Mouse (Mus musculus) gastrocnemius, adult 2 months (tissue): ENCODE data around the gene Tsnax. TPM values are rescaled to one million over a fixed set of nuclear protein-coding genes. Genes with fewer than 3 reads are reported as not detected.

Experiments used
- DNase-seq: peaks from one replicate; pipeline ENCODE4 v3.0.0; 2022
- H3K27ac ChIP-seq: fragments of 200-600 bp; 2 replicates; pipeline ENCODE4 v1.8.1; 2022; ENCODE audit warnings: mild to moderate bottlenecking
- H3K4me3 ChIP-seq: fragments of 200-600 bp; 2 replicates; pipeline ENCODE4 v1.8.1; 2022; ENCODE audit warnings: mild to moderate bottlenecking, moderate library complexity
- CTCF ChIP-seq: fragments of 200-600 bp; IDR thresholded peaks from 2 replicates; pipeline ENCODE4 v1.8.1; 2022; ENCODE audit warnings: antibody characterized with exemption, mild to moderate bottlenecking, moderate library complexity
- intact Hi-C: fragments of 180-260 bp; cut with DNase I; formaldehyde crosslinking; loops from one replicate; pipeline ENCODE4 v1.15.1; 2025
- microRNA-seq: library from miRNA; unstranded; fragments of <30 nt; microRNA quantifications from one replicate; pipeline ENCODE4 v1.2.0, GENCODE M21; 2021
- total RNA-seq, 2 experiments: library from RNA; stranded (reverse); gene quantifications; 2 replicates each; pipeline ENCODE4 v1.2.3; 2021

Gene Tsnax
- total RNA-seq, 2 experiments from 2014 or later: 74.2 to 82.9 TPM

DNA sequence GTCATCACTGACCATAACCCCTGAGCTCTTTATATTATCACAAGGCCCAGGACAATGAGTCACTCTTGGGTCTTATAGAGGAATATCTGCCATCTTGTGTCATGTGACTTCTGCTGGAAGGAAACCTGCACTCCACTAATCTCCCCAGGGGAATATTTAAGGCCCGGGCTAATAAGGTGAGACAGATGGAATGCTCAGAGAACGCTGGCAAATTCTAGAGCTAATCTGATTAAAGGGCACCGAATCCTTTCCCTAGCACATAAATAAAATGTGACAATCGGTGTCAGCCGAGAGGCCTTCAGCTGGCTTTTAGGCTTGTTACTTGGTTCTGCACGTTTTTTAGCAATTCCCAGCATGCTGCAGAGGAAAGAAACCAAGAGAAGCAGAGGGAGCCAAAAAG, 56.9 kb downstream of the Tsnax start:
- Histone ChIP-seq H3K4me3 (no peak overlapping the region), H3K27ac (no peak overlapping the region)
- intact Hi-C loops: loop anchor here (5.0 to 10.0 kb wide), 2 partner anchors 98 to 495 kb away; partner anchors contain the start of gene Sipa1l2
- TF ChIP-seq CTCF: no peak
- DNase-seq: no peak

DNA sequence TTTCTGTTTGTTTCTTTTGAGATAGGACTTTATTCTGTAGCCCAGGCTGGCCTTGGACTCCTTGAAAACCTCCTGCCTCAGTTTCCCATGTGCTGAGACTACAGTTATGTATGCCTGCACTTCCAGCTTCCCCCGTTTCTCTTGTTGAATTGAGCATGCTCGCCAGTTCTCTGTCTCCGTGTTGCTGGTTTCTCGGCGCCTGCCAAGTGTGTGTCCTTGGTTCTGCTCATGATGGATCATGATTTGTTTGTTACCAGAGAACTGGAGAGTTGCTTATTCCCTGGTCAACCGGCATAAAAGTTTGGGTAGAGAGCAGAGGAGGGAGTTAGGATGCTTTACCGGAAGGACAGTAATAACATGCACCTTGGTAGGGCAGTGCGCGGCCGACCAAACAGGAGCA, 61.3 kb downstream of the Tsnax start:
- Histone ChIP-seq H3K4me3 (no peak overlapping the region), H3K27ac (no peak overlapping the region)
- DNase-seq: no peak
- TF ChIP-seq CTCF: no peak
- intact Hi-C loops: no loop called here

DNA sequence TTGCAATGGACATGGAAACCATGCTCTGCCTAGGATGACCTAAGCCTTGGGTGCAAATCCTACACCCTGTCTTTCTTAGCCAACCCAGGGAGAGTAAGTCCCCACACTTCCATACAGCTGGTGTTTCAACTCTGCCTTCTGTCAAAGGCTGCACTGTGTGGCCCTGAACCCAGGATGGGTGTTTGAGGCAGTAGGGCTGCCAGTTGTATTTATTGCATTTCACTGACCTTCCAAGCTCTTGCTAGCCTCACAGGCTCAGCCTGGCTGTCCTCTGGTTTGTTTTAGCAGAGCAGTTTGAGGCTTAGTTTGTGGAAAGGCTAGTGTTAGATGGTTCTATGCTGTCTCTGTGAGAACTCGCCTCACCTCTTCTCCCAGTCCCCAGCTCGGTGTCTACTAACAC, 61.8 kb downstream of the Tsnax start:
- no peak overlapping the region for H3K27ac ChIP-seq
- no peak for DNase-seq
- no peak overlapping the region for H3K4me3 ChIP-seq
- no peak for TF ChIP-seq CTCF
- intact Hi-C loops: no loop called here

DNA sequence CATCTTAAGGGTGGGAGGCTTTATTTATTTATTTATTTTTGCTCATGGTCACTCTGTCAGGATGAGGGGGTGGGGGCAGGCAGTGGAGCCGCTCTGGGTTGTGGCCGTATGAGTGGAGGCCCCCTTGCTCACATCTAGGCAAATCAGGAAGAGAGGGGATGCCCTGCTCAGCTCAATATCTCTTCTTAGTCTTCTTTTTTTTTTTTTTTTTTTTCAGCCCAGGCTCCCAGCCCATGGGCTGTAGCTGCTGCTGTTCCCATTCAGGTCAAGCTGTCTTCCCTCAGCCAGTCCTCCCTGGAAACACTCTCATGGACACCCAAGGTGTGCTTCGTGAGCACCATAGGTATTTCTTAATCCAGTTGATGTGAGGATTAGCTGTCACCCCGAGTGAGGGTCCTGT, 62.6 kb downstream of the Tsnax start:
- Histone ChIP-seq H3K27ac (no peak overlapping the region), H3K4me3 (no peak overlapping the region)
- intact Hi-C loops: no loop called here
- no peak for DNase-seq
- no peak for TF ChIP-seq CTCF

DNA sequence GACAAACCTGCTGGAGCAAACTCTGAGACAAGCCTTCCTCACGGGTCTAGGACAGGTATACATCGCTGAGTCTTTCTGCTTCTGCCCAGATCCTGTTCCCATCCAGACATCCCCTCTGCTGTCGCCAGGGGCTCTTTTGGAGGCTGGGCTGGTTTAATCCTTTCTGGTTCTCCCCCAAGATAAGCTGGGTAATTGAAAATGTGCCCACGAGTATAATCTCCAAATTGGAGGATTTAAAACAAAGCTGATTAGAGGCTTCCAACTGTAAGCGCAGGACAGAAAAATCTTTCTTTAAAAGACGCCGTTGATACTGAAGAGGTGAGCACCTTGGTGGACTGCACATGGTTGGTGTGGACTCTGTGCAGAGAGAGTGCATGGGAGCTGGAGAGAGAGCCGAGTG, 64.5 kb downstream of the Tsnax start:
- H3K4me3 ChIP-seq: no peak overlapping the region
- intact Hi-C loops: no loop called here
- TF ChIP-seq CTCF: no peak
- no peak overlapping the region for H3K27ac ChIP-seq
- DNase-seq: no peak

DNA sequence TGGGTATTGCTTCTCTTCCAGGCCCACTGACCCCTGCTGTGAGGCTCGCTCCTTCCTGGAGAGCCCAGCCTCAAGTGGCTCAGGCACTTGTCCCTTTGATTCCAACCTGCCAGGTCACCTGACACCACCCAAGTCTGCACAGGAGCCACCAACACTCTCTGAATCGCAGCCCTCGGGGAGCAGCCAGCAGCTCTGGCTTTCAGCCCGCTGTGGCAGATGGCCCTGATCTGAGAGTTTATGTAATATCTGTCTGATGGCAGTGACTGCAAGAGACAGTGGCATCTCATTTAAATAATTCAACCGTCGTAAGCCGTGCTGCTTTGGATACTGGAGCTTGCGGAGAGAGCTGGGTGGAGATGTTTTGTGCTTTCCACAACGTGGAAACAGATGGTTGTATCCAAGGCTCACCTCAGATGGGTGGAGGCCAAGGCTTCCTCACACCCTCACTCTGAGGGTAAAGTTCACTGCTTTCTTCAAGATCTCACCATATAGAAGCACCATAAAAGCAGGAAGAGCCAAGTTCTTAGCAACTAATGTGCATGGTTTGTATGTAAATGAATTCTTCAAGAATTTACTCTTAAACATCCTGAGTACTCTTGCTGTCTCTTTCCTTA, 66.1 kb downstream of the Tsnax start:
- DNase-seq: peak; percentile 92
- no peak for TF ChIP-seq CTCF
- Histone ChIP-seq H3K27ac (no peak overlapping the region), H3K4me3 (no peak overlapping the region)
- intact Hi-C loops: no loop called here

DNA sequence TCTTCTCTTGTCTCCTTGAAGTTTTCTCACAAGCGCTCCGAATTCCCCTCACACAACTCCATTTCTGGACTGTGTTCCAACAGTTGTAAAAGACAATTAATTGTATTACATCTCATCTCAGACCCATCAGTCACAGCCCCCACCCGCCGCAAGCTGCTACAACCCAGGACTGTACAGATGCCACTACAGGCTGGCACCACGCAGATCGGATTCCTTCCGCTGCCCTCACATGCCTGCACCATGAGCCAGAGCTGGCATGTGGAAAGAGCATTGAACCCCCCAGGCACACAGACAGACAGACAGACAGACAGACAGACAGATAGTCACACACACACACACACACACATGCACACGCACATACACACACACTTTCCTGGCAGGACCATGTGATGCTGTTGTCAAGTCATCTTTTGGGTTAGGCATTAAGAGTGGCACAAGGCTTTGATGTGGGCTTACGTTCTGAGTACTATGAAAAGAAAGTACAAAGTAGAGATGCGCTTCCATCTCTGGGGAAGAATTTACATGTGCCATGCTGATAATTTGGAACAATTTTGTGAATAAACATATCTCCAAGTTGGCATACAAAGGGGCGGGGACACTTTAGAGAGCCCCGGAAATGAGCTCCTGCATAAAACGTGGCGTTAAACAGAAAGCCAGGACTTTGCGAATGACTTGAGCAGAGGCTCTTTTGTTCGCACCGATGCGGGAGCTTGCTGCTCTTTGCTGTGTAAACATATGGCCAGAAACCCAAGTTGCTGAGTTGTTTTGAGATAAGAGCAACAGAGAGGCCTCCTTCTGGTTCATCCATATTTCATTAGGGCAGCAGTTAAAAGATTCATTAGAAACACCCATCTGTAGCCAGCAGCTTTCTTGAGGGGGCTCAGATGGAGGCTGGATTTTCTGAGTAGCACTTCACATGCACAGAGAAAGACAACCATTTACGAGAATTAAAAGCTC, 67.9 kb downstream of the Tsnax start:
- DNase-seq: no peak
- no peak for TF ChIP-seq CTCF
- Histone ChIP-seq H3K27ac (no peak overlapping the region), H3K4me3 (no peak overlapping the region)
- intact Hi-C loops: no loop called here

DNA sequence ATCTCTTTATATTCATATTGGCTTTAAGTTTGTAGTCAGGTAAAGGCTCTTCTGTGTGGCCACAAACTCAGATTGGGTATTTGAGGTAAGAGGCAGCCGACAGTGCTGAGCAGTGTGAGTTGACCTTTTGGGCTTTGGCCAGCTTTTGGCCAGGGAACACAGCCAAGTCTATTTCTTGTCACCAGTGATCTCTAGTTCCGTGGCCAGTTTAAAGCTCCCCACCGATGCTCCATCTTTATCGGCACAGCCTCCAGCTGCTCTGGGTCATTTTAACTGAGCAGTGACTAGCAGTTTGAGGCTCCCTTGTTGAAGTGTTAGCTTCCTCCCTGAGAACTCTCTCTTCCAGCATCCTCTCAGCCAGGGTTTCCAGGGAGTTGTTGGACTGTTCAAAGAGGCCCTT, 70.9 kb downstream of the Tsnax start:
- Histone ChIP-seq H3K27ac (peak overlapping the region; percentile 78), H3K4me3 (no peak overlapping the region)
- TF ChIP-seq CTCF: no peak
- peak; percentile 87 for DNase-seq
- intact Hi-C loops: no loop called here

Small RNA genes lying within 50 kb of the gene (microRNA-seq; reads per million reads assigned to microRNA genes)
- not detected for gene Gm22197

Other genes with a start within 250 kb of the Tsnax start
- gene Trim67, start 219.9 kb upstream of the Tsnax start, total RNA-seq: under 1 TPM; 0.06 to 0.10 TPM
- 100 to 1,000 TPM; 157 to 173 TPM for gene Gnpat, start 150.0 kb upstream of the Tsnax start, total RNA-seq
- gene 2810004N23Rik, start 149.9 kb upstream of the Tsnax start, total RNA-seq: 10 to 100 TPM; 29.7 to 34.0 TPM
- gene Exoc8, start 115.3 kb upstream of the Tsnax start, total RNA-seq: 1 to 10 TPM; 7.6 to 7.8 TPM
- 1 to 10 TPM; 6.7 to 7.5 TPM for gene Sprtn, start 115.1 kb upstream of the Tsnax start, total RNA-seq
- gene Egln1, start 63.7 kb upstream of the Tsnax start, total RNA-seq: 100 to 1,000 TPM; 159 to 192 TPM
- gene Disc1, start 41.2 kb downstream of the Tsnax start, total RNA-seq: 1 to 10 TPM in 1 of 2 experiments, under 1 TPM in 1; 0.84 to 1.3 TPM